Mouse (Mus musculus): ENCODE results near the gene Ankle1.

- TF ChIP-seq CTCF (IDR thresholded peaks at IDR 0.05; ENCODE audit: borderline replicate concordance, insufficient read depth, low read length): peak; percentile 12; the same call in 1 of the 2 replicates
- no peak for TF ChIP-seq POLR2A (IDR thresholded peaks at IDR 0.05; ENCODE audit: low read depth, low read length)
Measured at GRCm38 (mm10) chr8:71375581-71376422, 30.0 kb upstream of the Ankle1 start.
